Mouse (Mus musculus) layer of hippocampus, adult 2 months (tissue): ENCODE data around the gene Rbpjl. TPM values are rescaled to one million over a fixed set of nuclear protein-coding genes. Genes with fewer than 3 reads are reported as not detected.
A peak's percentile ranks its signal among the peaks of the same experiment; 100 is the strongest.

Experiments used
- DNase-seq, 2 experiments: peaks; one replicate each; pipeline ENCODE4 v3.0.0; 2022; ENCODE audit warnings: low spot score in 2 of 2
- H3K27ac ChIP-seq: fragments of 200-600 bp; 2 replicates; pipeline ENCODE4 v1.8.1; 2022
- H3K4me3 ChIP-seq: fragments of 200-600 bp; 2 replicates; pipeline ENCODE4 v1.8.1; 2022; ENCODE audit warnings: mild to moderate bottlenecking
- CTCF ChIP-seq: fragments of 200-600 bp; conservative IDR thresholded peaks from 2 replicates; pipeline ENCODE4 v1.8.1; 2022; ENCODE audit warnings: antibody characterized with exemption, mild to moderate bottlenecking, moderate library complexity
- microRNA-seq, 2 experiments: library from miRNA; unstranded; fragments of <30 nt; microRNA quantifications; one replicate each; pipeline ENCODE4 v1.2.0; 2021
- total RNA-seq, 2 experiments: library from RNA; stranded (reverse); gene quantifications; 2 replicates each; pipeline ENCODE4 v1.2.3; 2021

Gene Rbpjl
- total RNA-seq, 2 experiments from 2014 or later = 0.07 to 0.46 TPM

- H3K27ac ChIP-seq = no peak overlapping the region
- no peak for DNase-seq
- TF ChIP-seq CTCF = no peak
- no peak overlapping the region for H3K4me3 ChIP-seq
Measured at GRCm38 (mm10) chr2:164458535-164458934, 55.6 kb downstream of the Rbpjl start.

GRCm38 (mm10) chr2:164460745-164461551 lies 58.0 kb downstream of the Rbpjl start, which contains the start of gene Gm20458:
Gm20458 (plus strand) TSS chr2:164460967.
- peak; percentile 92 for TF ChIP-seq CTCF
- peak; percentile 96 to 99 for DNase-seq
- H3K27ac ChIP-seq = peak within 1 kb of the TSS; percentile 97
- H3K4me3 ChIP-seq = peak within 1 kb of the TSS; percentile 97

Small RNAs within 50 kb of the gene (microRNA-seq; reads per million reads assigned to microRNA genes)
- gene Mir7678 = 0 reads per million in 2 experiments

Other genes starting within 250 kb of the Rbpjl start
- 1 to 10 TPM; 4.4 to 5.7 TPM for gene Kcns1, start 232.0 kb upstream of the Rbpjl start, total RNA-seq
- gene Wfdc5, start 220.4 kb upstream of the Rbpjl start, total RNA-seq = not detected
- gene Wfdc12, start 212.5 kb upstream of the Rbpjl start, total RNA-seq = not detected
- not detected for gene Wfdc15a, start 203.0 kb upstream of the Rbpjl start, total RNA-seq
- not detected for gene Wfdc15b, start 181.5 kb upstream of the Rbpjl start, total RNA-seq
- gene Svs2, start 164.7 kb upstream of the Rbpjl start, total RNA-seq = not detected
- not detected for gene Svs3b, start 146.5 kb upstream of the Rbpjl start, total RNA-seq
- gene Svs4, start 124.7 kb upstream of the Rbpjl start, total RNA-seq = not detected
- gene Svs3a, start 113.9 kb upstream of the Rbpjl start, total RNA-seq = not detected
- not detected for gene Svs6, start 86.4 kb upstream of the Rbpjl start, total RNA-seq
- gene Svs5, start 70.4 kb upstream of the Rbpjl start, total RNA-seq = not detected
- 1 to 10 TPM in 1 of 2 experiments, not detected in 1; 1.8 TPM for gene Slpi, start 14.0 kb upstream of the Rbpjl start, total RNA-seq
- 10 to 100 TPM; 10.3 to 11.2 TPM for gene Matn4, start 2.0 kb downstream of the Rbpjl start, total RNA-seq
- gene Sdc4, start 40.7 kb downstream of the Rbpjl start, total RNA-seq = 100 to 1,000 TPM; 122 to 137 TPM
- gene Sys1, start 53.8 kb downstream of the Rbpjl start, total RNA-seq = 10 to 100 TPM; 40.8 to 41.0 TPM
- 1 to 10 TPM; 6.2 to 6.9 TPM for gene Gm20458, start 57.8 kb downstream of the Rbpjl start, total RNA-seq
- not detected for gene Trp53tg5, start 70.6 kb downstream of the Rbpjl start, total RNA-seq
- gene Dbndd2, start 83.0 kb downstream of the Rbpjl start, total RNA-seq = 100 to 1,000 TPM; 111 to 112 TPM
- gene Pigt, start 94.4 kb downstream of the Rbpjl start, total RNA-seq = 10 to 100 TPM; 79.3 to 84.1 TPM
- not detected for gene Wfdc2, start 159.3 kb downstream of the Rbpjl start, total RNA-seq
- not detected for gene Spint3, start 170.3 kb downstream of the Rbpjl start, total RNA-seq
- gene Wfdc6a, start 182.3 kb downstream of the Rbpjl start, total RNA-seq = not detected
- gene Eppin, start 190.5 kb downstream of the Rbpjl start, total RNA-seq = not detected
- not detected for gene Wfdc6b, start 210.4 kb downstream of the Rbpjl start, total RNA-seq
- not detected for gene Wfdc8, start 210.5 kb downstream of the Rbpjl start, total RNA-seq
- gene Wfdc16, start 235.7 kb downstream of the Rbpjl start, total RNA-seq = not detected